Mouse (Mus musculus): ENCODE measurements around the gene Map3k9.

The Map3k9 gene

DNA sequence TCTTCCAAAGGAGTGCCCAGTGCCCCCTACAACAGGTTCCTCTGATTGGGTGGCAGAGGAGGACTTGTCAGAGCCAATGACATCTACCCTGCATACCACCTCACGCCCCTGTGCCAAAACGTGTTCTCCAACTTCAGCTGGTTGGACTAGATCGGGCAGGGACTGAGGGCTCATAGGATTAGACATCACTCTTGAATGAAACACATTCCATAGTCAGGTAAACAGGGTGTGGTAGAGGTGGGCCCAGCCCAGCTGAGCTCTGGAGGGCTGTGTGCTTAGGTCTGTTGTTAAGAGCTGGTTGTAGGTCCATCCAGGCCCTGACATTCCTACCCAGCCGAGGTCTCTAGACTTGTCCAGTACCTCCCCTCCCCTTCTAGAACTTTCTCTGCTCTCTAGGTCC is 68.4 kb downstream of the Map3k9 start:
- DNase-seq (ENCODE audit: low read depth, low spot score): no peak

DNA sequence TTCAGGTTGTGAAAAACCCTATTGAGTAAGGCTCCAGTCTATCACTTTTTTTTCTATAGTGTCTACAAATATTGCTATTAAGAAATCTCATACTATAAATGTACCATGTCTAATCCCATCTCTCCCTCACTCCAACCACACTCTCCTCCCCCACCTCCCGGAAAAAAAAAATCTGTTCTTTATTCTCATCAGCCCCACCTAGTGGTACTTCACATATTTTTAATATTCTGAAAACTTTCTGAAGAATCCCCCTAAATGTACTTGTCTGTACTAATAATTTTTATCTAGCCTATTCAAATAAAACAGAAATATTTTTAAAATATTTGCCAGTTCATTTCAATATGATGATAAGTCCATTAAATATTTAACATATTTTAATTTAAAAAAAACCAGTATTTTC is 78.1 kb downstream of the Map3k9 start:
- no peak for DNase-seq (ENCODE audit: low read depth, low spot score)

DNA sequence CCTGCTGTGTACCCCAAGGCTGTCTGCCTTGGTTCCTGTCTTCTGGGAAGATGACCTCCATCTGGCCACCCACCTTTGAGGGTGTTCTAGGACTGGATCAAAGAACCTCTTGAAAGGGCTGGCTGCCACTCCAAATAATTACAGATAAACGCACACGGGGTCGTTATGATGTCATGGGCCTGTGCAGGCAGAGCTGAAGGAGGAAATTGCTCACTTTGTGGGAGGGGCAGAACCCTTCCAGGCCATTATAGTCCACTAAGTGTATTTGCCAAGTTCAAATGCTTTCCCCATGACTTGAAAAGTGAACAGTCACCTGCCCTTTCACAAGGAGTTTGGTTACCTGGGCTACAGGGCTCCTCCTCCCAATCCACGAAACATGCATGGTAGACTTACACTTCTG is 83.0 kb downstream of the Map3k9 start:
- no peak for DNase-seq (ENCODE audit: low read depth, low spot score)

DNA sequence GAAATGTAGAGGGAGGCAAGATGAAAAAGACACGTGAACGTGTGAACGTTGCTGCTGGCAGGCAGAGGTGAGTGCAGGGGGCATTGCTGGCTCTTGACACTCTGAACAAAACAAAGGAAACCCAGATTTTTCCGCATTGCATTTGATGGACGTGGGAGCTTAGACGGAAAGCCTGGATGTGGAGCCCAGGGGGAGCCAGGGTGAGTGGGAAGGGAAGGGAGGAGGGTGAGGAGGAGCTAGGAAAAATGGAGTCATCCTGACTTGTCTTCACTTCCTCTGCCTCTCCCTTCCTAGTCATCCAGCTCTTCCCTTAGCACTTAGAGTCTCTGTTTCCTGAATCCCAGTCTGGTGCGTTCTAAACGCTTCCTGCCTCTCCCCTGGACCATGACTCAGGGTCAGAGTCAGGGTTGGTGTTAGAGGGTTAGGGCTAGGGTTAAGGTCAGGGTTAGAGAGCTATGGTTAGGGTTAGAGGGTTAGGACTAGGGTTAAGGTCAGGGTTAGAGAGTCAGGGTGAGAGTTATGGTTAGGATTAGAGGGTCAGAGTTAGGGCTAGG is 89.7 kb downstream of the Map3k9 start:
- no peak for DNase-seq (ENCODE audit: low read depth, low spot score)

DNA sequence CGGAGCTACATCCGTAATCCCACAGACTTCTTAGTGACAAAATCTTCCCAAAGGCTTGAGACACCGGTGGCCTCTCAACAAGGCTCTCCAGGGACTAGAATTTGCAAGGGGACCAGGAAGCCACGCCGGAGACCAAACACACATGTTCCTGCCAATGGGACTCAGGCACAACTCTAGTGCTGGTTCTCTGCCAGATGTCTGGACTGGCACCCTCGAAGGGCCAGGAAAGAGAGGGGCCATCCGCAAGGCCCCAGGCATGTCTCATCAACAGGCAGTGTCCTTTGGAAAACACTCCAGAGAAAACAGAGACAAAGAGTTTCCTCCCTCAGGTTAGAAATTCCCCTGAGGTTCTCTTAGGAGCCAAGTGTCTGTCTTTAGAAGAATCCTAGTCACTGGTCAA is 90.2 kb downstream of the Map3k9 start:
- no peak for DNase-seq (ENCODE audit: low read depth, low spot score)

DNA sequence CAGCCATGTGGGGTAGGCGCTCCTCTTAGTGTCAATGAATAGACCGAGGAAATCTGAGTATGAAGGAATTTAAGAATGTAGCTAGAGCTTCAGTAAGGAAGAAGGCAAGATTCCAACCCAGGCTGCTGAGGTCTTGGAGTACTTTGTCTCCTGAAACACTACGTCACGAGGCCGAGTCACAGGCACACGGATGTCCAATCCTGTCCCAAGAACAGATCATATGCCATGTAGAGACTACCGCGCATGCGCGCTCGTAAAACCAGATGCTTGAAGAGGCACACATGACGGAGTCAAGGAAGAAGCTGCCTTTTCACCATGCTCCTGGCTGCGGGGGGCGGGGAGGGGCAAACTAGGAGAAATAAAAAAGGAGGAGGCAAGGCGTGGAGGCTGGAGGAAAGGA is 90.9 kb downstream of the Map3k9 start:
- DNase-seq (ENCODE audit: low read depth, low spot score): no peak

DNA sequence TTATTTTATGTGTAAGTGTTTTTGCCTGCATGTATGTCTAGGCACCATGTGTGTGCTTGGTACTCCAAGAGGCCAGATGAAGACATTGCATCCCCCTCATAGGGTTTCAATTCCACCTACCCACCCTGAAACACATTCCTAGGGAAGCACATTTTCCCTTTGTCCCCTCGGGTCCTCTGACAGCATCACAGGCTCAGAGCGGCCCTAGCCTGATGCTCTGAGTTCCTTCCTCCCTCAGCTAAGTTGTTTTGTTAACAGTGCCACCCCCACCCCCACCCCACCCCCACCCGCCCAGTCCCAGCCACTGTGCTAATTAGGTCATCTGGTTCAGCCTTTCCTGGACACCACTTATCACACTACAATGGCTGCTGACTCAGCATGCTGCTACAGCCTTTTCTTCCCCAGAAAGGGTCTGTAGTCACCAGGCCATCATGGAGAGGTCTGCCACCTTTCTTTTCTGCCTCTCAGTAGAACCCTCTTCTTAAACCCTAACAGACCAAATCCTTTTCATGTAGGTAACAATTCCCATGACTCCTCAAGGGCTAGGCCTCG is 91.4 kb downstream of the Map3k9 start:
- DNase-seq (ENCODE audit: low read depth, low spot score): no peak

DNA sequence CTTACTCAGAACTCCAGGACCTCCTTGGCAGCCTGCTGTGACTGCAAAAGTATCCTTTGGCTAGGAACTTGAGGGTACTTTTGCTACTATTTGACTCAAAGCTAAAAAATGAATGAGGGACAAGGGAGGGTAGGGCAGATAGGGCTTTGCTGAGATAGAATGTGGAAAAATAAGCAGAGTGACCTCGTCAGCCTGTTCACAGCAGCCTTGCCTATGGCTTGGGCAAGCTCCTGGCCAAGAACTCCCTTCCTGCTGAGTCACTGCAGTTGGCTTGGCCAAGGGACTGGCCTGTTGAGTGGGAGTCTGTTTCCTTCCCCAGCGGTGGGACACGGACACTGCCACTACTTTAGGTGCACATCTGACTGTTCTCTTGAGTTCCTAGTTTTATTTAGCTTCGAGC is 92.4 kb downstream of the Map3k9 start:
- no peak for DNase-seq (ENCODE audit: low read depth, low spot score)

DNA sequence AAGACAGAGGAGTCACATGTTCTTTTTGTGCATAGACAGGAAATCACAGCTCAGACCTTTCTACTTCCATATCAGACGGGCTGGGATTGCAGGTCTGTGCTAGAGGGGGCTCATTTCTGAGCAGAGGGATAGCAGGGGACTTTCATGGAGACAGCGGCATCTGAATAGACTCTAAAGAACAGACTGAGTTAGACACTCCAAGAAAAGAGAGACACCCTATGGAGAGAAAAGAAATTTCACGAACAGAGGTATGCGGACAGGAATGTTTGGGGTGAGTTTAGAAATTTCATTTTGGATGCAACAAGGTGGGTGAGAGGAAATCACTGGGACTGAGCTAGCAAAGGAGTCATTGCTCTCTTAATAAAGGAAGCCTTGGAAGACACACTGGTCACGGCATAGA is 93.1 kb downstream of the Map3k9 start:
- no peak for DNase-seq (ENCODE audit: low read depth, low spot score)

DNA sequence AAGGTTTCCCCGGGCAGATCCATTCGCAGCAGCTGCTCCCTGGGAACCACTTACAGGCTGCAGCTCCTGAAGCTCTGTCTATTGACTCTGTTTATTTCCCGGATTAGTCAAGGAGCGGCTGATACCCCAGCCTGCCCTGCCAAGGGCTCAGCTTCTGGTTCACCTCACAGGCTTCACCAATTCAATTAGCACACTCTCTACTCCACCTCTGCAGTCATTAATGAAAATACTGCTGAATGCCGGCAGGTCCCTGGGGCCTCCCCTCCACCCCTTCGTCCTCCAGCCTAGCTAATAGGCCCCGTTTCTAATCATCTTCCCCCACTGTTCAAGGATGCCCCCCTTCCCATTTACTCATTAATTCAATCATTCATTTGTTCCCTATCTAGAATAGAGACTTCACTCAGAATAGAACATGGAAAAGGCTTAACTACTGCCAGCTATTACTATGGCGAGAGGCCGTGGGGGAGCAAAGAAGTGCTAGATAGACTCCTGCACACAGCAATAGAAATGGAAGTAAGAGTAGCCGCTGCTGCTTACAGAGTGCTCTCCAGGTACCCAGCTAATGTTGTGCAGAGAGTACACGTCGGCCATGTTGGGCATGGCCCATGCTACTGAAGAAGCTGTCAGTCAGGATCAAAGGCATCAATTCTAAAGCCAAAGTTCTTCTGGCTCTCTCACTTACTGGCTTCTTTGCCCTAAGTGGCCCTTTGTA is 94.4 kb downstream of the Map3k9 start:
- no peak for DNase-seq (ENCODE audit: low read depth, low spot score)

DNA sequence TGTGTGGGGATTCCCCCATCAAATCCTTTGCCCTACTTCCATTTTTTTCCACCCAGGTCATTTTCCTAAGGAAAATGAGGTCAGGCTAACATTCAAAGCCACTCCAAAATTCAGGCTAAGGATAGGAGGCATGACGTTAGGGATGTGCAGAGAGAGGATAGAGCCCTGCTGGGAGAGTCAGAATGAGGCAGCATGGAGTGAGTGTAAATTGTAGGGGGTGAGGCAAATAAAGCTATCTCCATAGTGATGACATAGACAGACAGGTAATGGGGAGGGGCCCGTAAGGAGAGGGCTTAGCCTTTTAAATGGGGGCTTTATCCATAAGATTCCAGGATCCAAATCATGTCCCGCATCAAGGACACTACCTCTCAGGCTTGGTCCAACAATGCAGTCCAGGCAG is 95.0 kb downstream of the Map3k9 start:
- no peak for DNase-seq (ENCODE audit: low read depth, low spot score)

DNA sequence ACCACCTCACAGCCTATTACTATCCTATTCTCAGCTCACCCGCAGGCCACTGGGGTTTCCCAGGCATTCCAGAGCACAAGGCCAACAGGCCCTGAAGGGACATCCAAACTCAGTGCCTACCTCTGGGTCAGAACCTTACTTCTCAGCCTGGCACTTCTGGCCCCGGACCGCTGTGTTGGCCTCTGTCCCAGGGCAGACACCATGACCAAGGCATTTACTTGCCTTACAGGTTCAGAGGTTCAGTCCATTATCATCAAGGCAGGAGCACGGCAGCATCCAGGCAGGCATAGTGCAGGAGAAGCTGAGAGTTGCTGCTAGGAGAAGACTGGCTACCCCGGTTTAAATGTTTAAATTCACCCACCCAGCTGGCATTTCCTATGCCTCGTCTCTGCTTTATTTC is 96.9 kb downstream of the Map3k9 start:
- no peak for DNase-seq (ENCODE audit: low read depth, low spot score)

DNA sequence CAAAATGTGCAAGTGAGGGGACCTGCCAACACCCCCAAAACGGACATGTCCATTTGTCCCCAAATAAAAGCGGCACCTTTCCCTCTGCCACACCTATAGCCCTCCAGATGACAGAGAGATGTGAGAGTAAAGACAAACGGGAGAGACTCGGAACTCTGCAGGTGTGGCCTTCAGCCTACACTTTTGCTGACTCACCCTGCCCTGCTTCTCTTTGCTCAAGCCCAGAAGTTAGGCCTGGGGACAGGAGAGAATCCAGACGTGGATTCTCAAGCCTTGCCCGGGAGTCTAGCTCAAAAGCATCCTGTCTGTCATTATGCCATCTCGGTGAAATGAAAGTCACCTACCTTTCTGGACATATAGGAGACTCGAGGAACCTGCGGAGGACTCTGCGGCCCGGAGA is 97.6 kb downstream of the Map3k9 start:
- DNase-seq (ENCODE audit: low read depth, low spot score): no peak

DNA sequence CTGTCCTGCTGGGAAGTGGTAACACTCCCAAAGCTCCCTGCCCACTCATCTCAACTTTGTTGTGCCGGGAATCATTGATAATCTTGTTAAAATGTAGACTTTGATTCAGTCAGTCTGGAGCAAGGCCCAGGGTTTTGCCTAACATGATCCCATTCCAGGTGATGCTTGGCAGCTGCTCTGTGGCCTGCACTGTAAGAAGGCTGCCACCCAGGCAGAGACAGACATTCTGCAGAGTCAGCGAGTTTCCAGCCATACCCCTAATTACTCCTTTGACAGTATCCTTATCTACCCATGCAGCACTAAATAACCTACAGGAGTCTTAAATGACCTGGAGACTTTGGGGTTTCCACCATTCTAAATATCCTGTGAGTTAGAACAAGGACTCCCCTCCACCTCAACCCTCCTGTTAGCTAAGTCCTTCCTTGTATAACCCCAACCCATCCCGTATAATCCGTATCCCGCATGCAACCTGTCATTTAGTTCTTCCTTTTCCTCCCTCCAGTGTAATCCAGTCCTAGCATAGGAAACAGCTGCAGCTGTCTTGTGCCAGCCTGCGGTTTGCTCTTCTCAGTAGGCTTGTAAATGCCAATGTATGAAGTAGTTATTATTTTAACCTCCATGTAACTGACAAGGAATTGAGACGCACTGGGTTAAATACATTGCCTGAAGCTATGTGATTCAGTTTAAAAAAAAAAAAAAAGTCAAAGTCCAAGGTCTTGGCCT is 101.0 kb downstream of the Map3k9 start:
- DNase-seq (ENCODE audit: low read depth, low spot score): no peak

DNA sequence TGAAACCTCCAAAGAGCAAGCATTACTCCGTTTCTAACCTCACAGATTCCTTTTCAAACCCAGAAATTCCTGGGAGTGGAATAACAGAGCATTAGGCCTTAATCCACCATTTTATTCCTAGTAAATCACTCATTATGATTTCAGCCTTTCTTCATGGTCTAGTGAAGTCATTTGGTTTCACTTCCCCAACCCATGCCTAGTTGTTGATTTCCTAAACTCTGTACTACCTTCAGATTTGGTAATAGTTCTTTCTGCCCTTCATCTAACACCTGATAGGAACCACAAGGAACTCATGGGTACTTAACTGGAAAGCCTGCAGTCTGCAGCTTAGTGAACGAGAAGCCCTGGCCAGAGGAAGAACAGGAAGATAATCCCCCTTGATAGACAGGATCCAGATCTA is 105.4 kb downstream of the Map3k9 start:
- DNase-seq (ENCODE audit: low read depth, low spot score): no peak

Measured in CD4-positive helper T cell, adult 2 months (primary cell).